Mouse (Mus musculus): ENCODE data around the gene Mill1. TPM values are rescaled to one million over a fixed set of nuclear protein-coding genes. Genes with fewer than 3 reads are reported as not detected.
A peak's percentile ranks its signal among the peaks of the same experiment; 100 is the strongest.
"Not testable (repeated sequence)": the region's sequence is repeated elsewhere in the genome, so short reads cannot be mapped to it uniquely, and the experiment has no call there.

The Mill1 gene
- not detected in 2 replicates for polyA plus RNA-seq (2014; fragmentation: Nextera tagmentation; extraction: Ambion mirVana)

GRCm38 (mm10) chr7:18245047-18245446 is at the start of gene Mill1:
Gene Mill1, plus strand, starts transcription at chr7:18245347.
- H3K4me2 ChIP-seq (ENCODE audit: low read depth, low read length): no peak within 1 kb of the TSS
- 67% methylated on average over 1 of the region's 1 CpGs for WGBS
- H3K9me3 ChIP-seq (replicated peaks; ENCODE audit: control insufficient read depth, low read length): no peaks in the 10 kb centered on the region
- H3K27ac ChIP-seq (replicated peaks; ENCODE audit: low read depth, low read length): no peak within 1 kb of the TSS
- no peak within 1 kb of the TSS for H3K9ac ChIP-seq (replicated peaks; ENCODE audit: low read length)
- H3K4me3 ChIP-seq (ENCODE audit: low read depth, low read length): no peak within 1 kb of the TSS
- no peaks in the 10 kb centered on the region for H3K27me3 ChIP-seq (ENCODE audit: control insufficient read depth, insufficient read depth, low read length)
- DNase-seq (ENCODE audit: low spot score) (no peak), ATAC-seq (replicated peaks; ENCODE audit: insufficient number of reproducible peaks, low FRiP score, low TSS enrichment, low read depth) (no peak)
- no peaks in the 10 kb centered on the region for H3K36me3 ChIP-seq (replicated peaks; ENCODE audit: control insufficient read depth, insufficient read depth, low read depth, low read length)
- no peaks in the 10 kb centered on the region for H3K4me1 ChIP-seq (ENCODE audit: control insufficient read depth, insufficient read depth, low read length)

- Histone ChIP-seq H3K4me1 (ENCODE audit: control insufficient read depth, insufficient read depth, low read length) (no peaks in the 10 kb centered on the region), H3K36me3 (replicated peaks; ENCODE audit: control insufficient read depth, insufficient read depth, low read depth, low read length) (no peaks in the 10 kb centered on the region), H3K4me3 (ENCODE audit: low read depth, low read length) (no peak overlapping the region), H3K4me2 (ENCODE audit: low read depth, low read length) (no peak overlapping the region), H3K27me3 (ENCODE audit: control insufficient read depth, insufficient read depth, low read length) (no peaks in the 10 kb centered on the region), H3K27ac (replicated peaks; ENCODE audit: low read depth, low read length) (no peak overlapping the region), H3K9ac (replicated peaks; ENCODE audit: low read length) (no peak overlapping the region), H3K9me3 (replicated peaks; ENCODE audit: control insufficient read depth, low read length) (no peaks in the 10 kb centered on the region)
- no peak for ATAC-seq (replicated peaks; ENCODE audit: insufficient number of reproducible peaks, low FRiP score, low TSS enrichment, low read depth)
- WGBS: 9% methylated on average over 9 of the region's 9 CpGs
- DNase-seq (ENCODE audit: low spot score): peak; percentile 15
These were observed 34.2 kb upstream of the Mill1 start for GRCm38 (mm10) chr7:18210938-18211337.

GRCm38 (mm10) chr7:18214699-18215098 is 30.4 kb upstream of the Mill1 start:
- Histone ChIP-seq H3K4me2 (ENCODE audit: low read depth, low read length) (no peak overlapping the region), H3K9ac (replicated peaks; ENCODE audit: low read length) (no peak overlapping the region), H3K9me3 (replicated peaks; ENCODE audit: control insufficient read depth, low read length) (no peaks in the 10 kb centered on the region), H3K4me1 (ENCODE audit: control insufficient read depth, insufficient read depth, low read length) (no peaks in the 10 kb centered on the region), H3K4me3 (ENCODE audit: low read depth, low read length) (no peak overlapping the region), H3K27me3 (ENCODE audit: control insufficient read depth, insufficient read depth, low read length) (no peaks in the 10 kb centered on the region), H3K36me3 (replicated peaks; ENCODE audit: control insufficient read depth, insufficient read depth, low read depth, low read length) (no peaks in the 10 kb centered on the region), H3K27ac (replicated peaks; ENCODE audit: low read depth, low read length) (no peak overlapping the region)
- DNase-seq (ENCODE audit: low spot score) (no peak), ATAC-seq (replicated peaks; ENCODE audit: insufficient number of reproducible peaks, low FRiP score, low TSS enrichment, low read depth) (no peak)
- 54% methylated on average over 1 of the region's 1 CpGs for WGBS

- H3K27me3 ChIP-seq (ENCODE audit: control insufficient read depth, insufficient read depth, low read length): no peaks in the 10 kb centered on the region
- ATAC-seq (replicated peaks; ENCODE audit: insufficient number of reproducible peaks, low FRiP score, low TSS enrichment, low read depth): no peak
- no peak overlapping the region for H3K4me2 ChIP-seq (ENCODE audit: low read depth, low read length)
- H3K4me1 ChIP-seq (ENCODE audit: control insufficient read depth, insufficient read depth, low read length): no peaks in the 10 kb centered on the region
- no peaks in the 10 kb centered on the region for H3K9me3 ChIP-seq (replicated peaks; ENCODE audit: control insufficient read depth, low read length)
- H3K27ac ChIP-seq (replicated peaks; ENCODE audit: low read depth, low read length): no peak overlapping the region
- no peak overlapping the region for H3K9ac ChIP-seq (replicated peaks; ENCODE audit: low read length)
- H3K36me3 ChIP-seq (replicated peaks; ENCODE audit: control insufficient read depth, insufficient read depth, low read depth, low read length): no peaks in the 10 kb centered on the region
- H3K4me3 ChIP-seq (ENCODE audit: low read depth, low read length): no peak overlapping the region
- WGBS: 77% methylated on average over 2 of the region's 2 CpGs
- no peak for DNase-seq (ENCODE audit: low spot score)
These were observed 6.6 kb upstream of the Mill1 start for GRCm38 (mm10) chr7:18238561-18238960.

- H3K27me3 ChIP-seq (ENCODE audit: control insufficient read depth, insufficient read depth, low read length): no peaks in the 10 kb centered on the region
- WGBS: 84% methylated on average over 5 of the region's 5 CpGs
- no peak for DNase-seq (ENCODE audit: low spot score)
These were observed 3.9 kb upstream of the Mill1 start for GRCm38 (mm10) chr7:18241217-18241616.

GRCm38 (mm10) chr7:18243959-18244573 is 1.1 kb upstream of the Mill1 start:
- WGBS: 61% methylated on average over 1 of the region's 1 CpGs
- not testable (repeated sequence) for H3K27ac ChIP-seq (replicated peaks; ENCODE audit: low read depth, low read length); H3K4me3 ChIP-seq (ENCODE audit: low read depth, low read length); H3K9me3 ChIP-seq (replicated peaks; ENCODE audit: control insufficient read depth, low read length); H3K36me3 ChIP-seq (replicated peaks; ENCODE audit: control insufficient read depth, insufficient read depth, low read depth, low read length); ATAC-seq (replicated peaks; ENCODE audit: insufficient number of reproducible peaks, low FRiP score, low TSS enrichment, low read depth); DNase-seq (ENCODE audit: low spot score); H3K9ac ChIP-seq (replicated peaks; ENCODE audit: low read length); H3K27me3 ChIP-seq (ENCODE audit: control insufficient read depth, insufficient read depth, low read length); H3K4me1 ChIP-seq (ENCODE audit: control insufficient read depth, insufficient read depth, low read length); H3K4me2 ChIP-seq (ENCODE audit: low read depth, low read length)

More at GRCm38 (mm10) chr7:18241217-18241616, 3.9 kb upstream of the Mill1 start:
- Histone ChIP-seq H3K4me3 (ENCODE audit: low read depth, low read length) (no peak overlapping the region), H3K4me2 (ENCODE audit: low read depth, low read length) (no peak overlapping the region), H3K27ac (replicated peaks; ENCODE audit: low read depth, low read length) (no peak overlapping the region), H3K9me3 (replicated peaks; ENCODE audit: control insufficient read depth, low read length) (no peaks in the 10 kb centered on the region), H3K4me1 (ENCODE audit: control insufficient read depth, insufficient read depth, low read length) (no peaks in the 10 kb centered on the region), H3K36me3 (replicated peaks; ENCODE audit: control insufficient read depth, insufficient read depth, low read depth, low read length) (no peaks in the 10 kb centered on the region), H3K9ac (replicated peaks; ENCODE audit: low read length) (no peak overlapping the region)
- ATAC-seq (replicated peaks; ENCODE audit: insufficient number of reproducible peaks, low FRiP score, low TSS enrichment, low read depth): no peak

- 43% methylated on average over 1 of the region's 1 CpGs for WGBS
These were observed 15.1 kb downstream of the Mill1 start for GRCm38 (mm10) chr7:18260219-18260618.

GRCm38 (mm10) chr7:18265089-18265488 is 19.9 kb downstream of the Mill1 start:
- no peak overlapping the region for H3K9ac ChIP-seq (replicated peaks; ENCODE audit: low read length)
- no peak for DNase-seq (ENCODE audit: low spot score)
- H3K27ac ChIP-seq (replicated peaks; ENCODE audit: low read depth, low read length): no peak overlapping the region
- no peak overlapping the region for H3K4me3 ChIP-seq (ENCODE audit: low read depth, low read length)
- H3K4me1 ChIP-seq (ENCODE audit: control insufficient read depth, insufficient read depth, low read length): no peaks in the 10 kb centered on the region
- no peaks in the 10 kb centered on the region for H3K36me3 ChIP-seq (replicated peaks; ENCODE audit: control insufficient read depth, insufficient read depth, low read depth, low read length)
- no peak for ATAC-seq (replicated peaks; ENCODE audit: insufficient number of reproducible peaks, low FRiP score, low TSS enrichment, low read depth)
- WGBS: 61% methylated on average over 5 of the region's 5 CpGs
- no peaks in the 10 kb centered on the region for H3K27me3 ChIP-seq (ENCODE audit: control insufficient read depth, insufficient read depth, low read length)
- no peak overlapping the region for H3K4me2 ChIP-seq (ENCODE audit: low read depth, low read length)
- no peaks in the 10 kb centered on the region; the same call in 1 of the 2 replicates for H3K9me3 ChIP-seq (replicated peaks; ENCODE audit: control insufficient read depth, low read length)

More at GRCm38 (mm10) chr7:18260219-18260618, 15.1 kb downstream of the Mill1 start:
- DNase-seq (ENCODE audit: low spot score): no peak
- no peaks in the 10 kb centered on the region for H3K36me3 ChIP-seq (replicated peaks; ENCODE audit: control insufficient read depth, insufficient read depth, low read depth, low read length)
- no peak for ATAC-seq (replicated peaks; ENCODE audit: insufficient number of reproducible peaks, low FRiP score, low TSS enrichment, low read depth)
- no peak overlapping the region for H3K4me2 ChIP-seq (ENCODE audit: low read depth, low read length)
- no peaks in the 10 kb centered on the region for H3K4me1 ChIP-seq (ENCODE audit: control insufficient read depth, insufficient read depth, low read length)
- H3K27ac ChIP-seq (replicated peaks; ENCODE audit: low read depth, low read length): no peak overlapping the region
- H3K9ac ChIP-seq (replicated peaks; ENCODE audit: low read length): no peak overlapping the region
- no peaks in the 10 kb centered on the region for H3K9me3 ChIP-seq (replicated peaks; ENCODE audit: control insufficient read depth, low read length)
- H3K4me3 ChIP-seq (ENCODE audit: low read depth, low read length): no peak overlapping the region
- no peaks in the 10 kb centered on the region for H3K27me3 ChIP-seq (ENCODE audit: control insufficient read depth, insufficient read depth, low read length)
